Mouse (Mus musculus): Measurements from ENCODE around the gene Sik2. TPM values are rescaled to one million over a fixed set of nuclear protein-coding genes. Genes with fewer than 3 reads are reported as not detected.

Sik2 gene
- 10 to 100 TPM; 14.7 to 30.3 (median 15.8) TPM for polyA plus RNA-seq (2017; shearing (Covaris generic))

- peak; percentile 84 for ATAC-seq
These were observed at the start of gene Sik2 for GRCm38 (mm10) chr9:51008841-51009655. Gene Sik2 (minus strand): TSS chr9:51009073.

- ATAC-seq, result no peak
These were observed 47.8 kb upstream of the Sik2 start for GRCm38 (mm10) chr9:51056360-51057324.

GRCm38 (mm10) chr9:51052180-51052579 is 43.3 kb upstream of the Sik2 start:
- peak; percentile 65 for ATAC-seq

- no peak for ATAC-seq
These were observed 33.3 kb upstream of the Sik2 start for GRCm38 (mm10) chr9:51042136-51042535.

- ATAC-seq, result no peak
These were observed 32.7 kb upstream of the Sik2 start for GRCm38 (mm10) chr9:51041491-51041980.

GRCm38 (mm10) chr9:51032785-51033529 is 24.1 kb upstream of the Sik2 start:
- peak; percentile 72 for ATAC-seq

- no peak for ATAC-seq
These were observed 23.4 kb upstream of the Sik2 start for GRCm38 (mm10) chr9:51032291-51032690.

GRCm38 (mm10) chr9:51031603-51032002 is 22.7 kb upstream of the Sik2 start:
- ATAC-seq, result no peak

GRCm38 (mm10) chr9:51030147-51030546 is 21.3 kb upstream of the Sik2 start:
- no peak for ATAC-seq

GRCm38 (mm10) chr9:51026952-51027351 is 18.1 kb upstream of the Sik2 start:
- no peak for ATAC-seq

- ATAC-seq, result no peak
These were observed 12.4 kb upstream of the Sik2 start for GRCm38 (mm10) chr9:51021123-51021795.

GRCm38 (mm10) chr9:51020351-51020750 is 11.5 kb upstream of the Sik2 start:
- peak; percentile 95 for ATAC-seq

GRCm38 (mm10) chr9:51019670-51020069 is 10.8 kb upstream of the Sik2 start:
- ATAC-seq, result no peak

GRCm38 (mm10) chr9:51015732-51016131 is 6.9 kb upstream of the Sik2 start:
- no peak for ATAC-seq

GRCm38 (mm10) chr9:51013644-51014043 is 4.8 kb upstream of the Sik2 start:
- no peak for ATAC-seq

- ATAC-seq, result no peak
These were observed 730 bp upstream of the Sik2 start for GRCm38 (mm10) chr9:51009656-51009950.

GRCm38 (mm10) chr9:51008068-51008840 is 619 bp downstream of the Sik2 start:
- ATAC-seq, result peak; percentile 45

GRCm38 (mm10) chr9:51007726-51008067 is 1.2 kb downstream of the Sik2 start:
- ATAC-seq, result no peak

- peak; percentile 30 for ATAC-seq
These were observed 2.0 kb downstream of the Sik2 start for GRCm38 (mm10) chr9:51006846-51007245.

GRCm38 (mm10) chr9:51004062-51004461 is 4.8 kb downstream of the Sik2 start:
- no peak for ATAC-seq

GRCm38 (mm10) chr9:50986677-50987076 is 22.2 kb downstream of the Sik2 start:
- ATAC-seq, result no peak

Measured in inflammation-experienced regulatory T-cells, adult 6 months (primary cell).